Comparison of ENCODE assay signal across 22 mouse cellular contexts in genomic region chr14:97945471-97945870, GRCm38 (mm10).
DNase-seq lines count a peak whose midpoint lies in the region; ATAC-seq and TF ChIP-seq lines count a peak whose summit lies in the region.
"Had no signal": no experiment of that assay in that cellular context is flagged by ENCODE, and none has a peak within 500 bp of the region (broad histone marks: within the 10 kb centered on the region; RNA-seq: fewer than 3 reads in every experiment).

No protein-coding gene starts in this region.

- peak overlapping the region; percentile 30; the same call in 1 of the 2 replicates for H3K27ac ChIP-seq in hindbrain, embryonic 12.5 days
- H3K27ac ChIP-seq in hindbrain, embryonic 14.5 days: no peak overlapping the region
- H3K27ac ChIP-seq in neural tube, embryonic 11.5 days (ENCODE audit: low read depth, low read length): no peak overlapping the region
- H3K27ac ChIP-seq: embryonic facial prominence, embryonic 10.5 days; embryonic facial prominence, embryonic 12.5 days; forebrain, embryonic 13.5 days; forebrain, embryonic 15.5 days had no signal

- no peak for TF ChIP-seq CTCF in brain, embryonic 14.5 days (IDR thresholded peaks at IDR 0.05; ENCODE audit: borderline replicate concordance, extremely low read depth, insufficient read depth, insufficient read length)

- no peaks in the 10 kb centered on the region for H3K36me3 ChIP-seq in hindbrain, embryonic 12.5 days
- H3K36me3 ChIP-seq in hindbrain, embryonic 14.5 days (replicated peaks; ENCODE audit: control insufficient read depth, insufficient read depth): no peaks in the 10 kb centered on the region
- H3K36me3 ChIP-seq in neural tube, embryonic 11.5 days (ENCODE audit: control insufficient read depth, insufficient read depth, low read length): no peaks in the 10 kb centered on the region
- H3K36me3 ChIP-seq: embryonic facial prominence, embryonic 10.5 days; embryonic facial prominence, embryonic 12.5 days; forebrain, embryonic 15.5 days; G1E had no signal

- H3K4me1 ChIP-seq in hindbrain, embryonic 12.5 days: 0 out of 2 replicates have a peak, but pooled peaks cover 3% of the 10 kb centered on the region
- peaks cover 5% of the 10 kb centered on the region; the same call in 1 of the 2 replicates for H3K4me1 ChIP-seq in hindbrain, embryonic 14.5 days (replicated peaks; ENCODE audit: control insufficient read depth, insufficient read depth, low read length)
- no peaks in the 10 kb centered on the region for H3K4me1 ChIP-seq in neural tube, embryonic 11.5 days (ENCODE audit: control insufficient read depth, insufficient read depth, low read length)
- H3K4me1 ChIP-seq: embryonic facial prominence, embryonic 10.5 days; embryonic facial prominence, embryonic 12.5 days had no signal

- DNase-seq in hindbrain, embryonic 14.5 days (ENCODE audit: low spot score): no peak
- DNase-seq in neural tube, embryonic 11.5 days (ENCODE audit: low spot score): no peak
- no peak for DNase-seq in neural tube, embryonic 10.5 days (ENCODE audit: extremely low spot score, low spot score)
- DNase-seq in brain, embryonic 14.5 days (ENCODE audit: low read depth): peak; percentile 38
- DNase-seq: adrenal gland, adult 2 months; adrenal gland, postnatal 10 days; adrenal gland, postnatal 25 days; B cell, adult 2 months; cerebellum, adult 11-12 months; cerebellum, adult 2 months; cerebellum, adult 9-10 months; cerebellum, postnatal 10 days; cerebellum, postnatal 25 days; forebrain, postnatal 0 days had no signal

- H3K27me3 ChIP-seq in hindbrain, embryonic 12.5 days: no peaks in the 10 kb centered on the region
- no peaks in the 10 kb centered on the region for H3K27me3 ChIP-seq in hindbrain, embryonic 14.5 days (ENCODE audit: control insufficient read depth, insufficient read depth, low read length)
- no peaks in the 10 kb centered on the region for H3K27me3 ChIP-seq in neural tube, embryonic 11.5 days (ENCODE audit: control insufficient read depth, insufficient read depth, low read length)
- H3K27me3 ChIP-seq: CH12.LX; embryonic facial prominence, embryonic 12.5 days; forebrain, embryonic 13.5 days; forebrain, embryonic 15.5 days had no signal

- 25% methylated on average over 2 of the region's 2 CpGs for WGBS in hindbrain, embryonic 12.5 days
- WGBS in hindbrain, embryonic 14.5 days: 19% methylated on average over 2 of the region's 2 CpGs
- 23% methylated on average over 2 of the region's 2 CpGs for WGBS in neural tube, embryonic 11.5 days

- H3K9me3 ChIP-seq in hindbrain, embryonic 12.5 days (replicated peaks): no peaks in the 10 kb centered on the region
- H3K9me3 ChIP-seq in hindbrain, embryonic 14.5 days (ENCODE audit: control insufficient read depth, low read length): no peaks in the 10 kb centered on the region
- no peaks in the 10 kb centered on the region for H3K9me3 ChIP-seq in neural tube, embryonic 11.5 days (ENCODE audit: control insufficient read depth, low read length)
- H3K9me3 ChIP-seq: embryonic facial prominence, embryonic 10.5 days; embryonic facial prominence, embryonic 12.5 days; forebrain, embryonic 13.5 days; forebrain, embryonic 15.5 days had no signal

- H3K4me3 ChIP-seq in hindbrain, embryonic 12.5 days: no peak overlapping the region
- no peak overlapping the region for H3K4me3 ChIP-seq in hindbrain, embryonic 14.5 days (replicated peaks; ENCODE audit: low read length)
- no peak overlapping the region for H3K4me3 ChIP-seq in neural tube, embryonic 11.5 days (ENCODE audit: low read depth, low read length)
- H3K4me3 ChIP-seq: embryonic facial prominence, embryonic 10.5 days; embryonic facial prominence, embryonic 12.5 days; forebrain, embryonic 13.5 days; forebrain, embryonic 15.5 days had no signal

- no peak overlapping the region for H3K9ac ChIP-seq in hindbrain, embryonic 12.5 days
- no peak overlapping the region for H3K9ac ChIP-seq in hindbrain, embryonic 14.5 days
- H3K9ac ChIP-seq in neural tube, embryonic 11.5 days (ENCODE audit: low read length): no peak overlapping the region
- H3K9ac ChIP-seq: embryonic facial prominence, embryonic 12.5 days; forebrain, embryonic 13.5 days; forebrain, embryonic 15.5 days; forebrain, postnatal 0 days had no signal

- no peak for ATAC-seq in hindbrain, embryonic 12.5 days (ENCODE audit: low FRiP score)
- no peak for ATAC-seq in hindbrain, embryonic 14.5 days (ENCODE audit: low FRiP score)
- ATAC-seq in neural tube, embryonic 11.5 days (ENCODE audit: insufficient read depth, low FRiP score, low TSS enrichment): peak; percentile 55; the same call in 1 of the 2 replicates
- ATAC-seq: CD4-positive, CD25-positive, alpha-beta regulatory T cell, adult 4 months; forebrain, postnatal 0 days had no signal

- no peak overlapping the region for H3K4me2 ChIP-seq in hindbrain, embryonic 12.5 days (replicated peaks)
- no peak overlapping the region for H3K4me2 ChIP-seq in hindbrain, embryonic 14.5 days (replicated peaks)
- H3K4me2 ChIP-seq in neural tube, embryonic 11.5 days (ENCODE audit: low read depth): no peak overlapping the region
- H3K4me2 ChIP-seq: embryonic facial prominence, embryonic 12.5 days; forebrain, embryonic 13.5 days; forebrain, embryonic 15.5 days had no signal

- TF ChIP-seq POLR2A in brain, embryonic 14.5 days (IDR thresholded peaks at IDR 0.05; ENCODE audit: borderline replicate concordance, extremely low read depth, insufficient read depth, insufficient read length, poor library complexity, severe bottlenecking): no peak
